Mouse (Mus musculus): ENCODE data around the gene F2. TPM values are rescaled to one million over a fixed set of nuclear protein-coding genes. Genes with fewer than 3 reads are reported as not detected.
A peak's percentile ranks its signal among the peaks of the same experiment; 100 is the strongest.
"Not testable (repeated sequence)": the region's sequence is repeated elsewhere in the genome, so short reads cannot be mapped to it uniquely, and the experiment has no call there.

Gene F2
- total RNA-seq, 2 experiments from 2014 or later = 0.18 TPM; not detected in 1

DNA sequence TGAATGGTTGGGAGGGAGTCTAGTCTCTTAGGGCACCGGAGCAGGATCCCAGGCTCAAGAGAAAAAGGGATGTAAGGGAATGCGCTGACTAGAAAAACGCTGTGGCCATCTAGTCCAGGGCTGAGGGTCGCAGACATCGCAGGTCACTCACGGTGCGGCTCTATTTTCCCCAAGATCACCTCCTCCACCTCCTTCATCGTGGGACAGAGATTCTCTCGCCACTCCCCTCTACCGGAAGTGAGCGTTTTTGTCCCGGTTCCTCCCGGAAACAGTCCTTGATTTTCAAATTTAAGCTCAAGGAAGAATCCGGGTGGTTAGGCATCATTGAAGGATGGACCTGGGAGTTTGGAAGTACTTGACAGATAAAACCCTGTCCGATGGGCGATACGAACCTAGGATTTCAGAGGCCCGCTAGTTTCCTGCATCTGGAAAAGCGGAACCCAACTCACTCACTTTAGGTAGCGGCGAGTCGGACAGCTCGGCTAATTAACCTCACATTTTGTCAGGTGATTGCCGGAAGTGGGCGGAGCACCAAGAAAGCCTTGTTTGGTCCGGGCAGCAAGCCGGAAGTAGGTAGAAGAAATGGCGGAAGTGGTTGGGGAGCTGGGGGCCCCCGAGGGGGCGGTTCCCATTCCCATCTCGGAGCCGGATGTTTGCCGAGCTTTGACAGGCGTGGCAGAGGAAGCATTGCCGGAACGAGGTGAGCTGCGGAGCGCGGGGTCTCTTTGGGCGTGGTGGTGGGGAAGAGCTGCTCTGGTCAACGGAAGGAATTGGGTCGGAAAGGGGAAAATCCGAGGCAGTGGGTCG, 13.5 kb upstream of the F2 start, which contains the start of the genes Zfp408 and Arhgap1:
Gene Zfp408, minus strand, starts transcription at position 239 of the 807 bp plus-strand sequence.
Gene Arhgap1, plus strand, starts transcription at position 308 of the 807 bp plus-strand sequence.
- intact Hi-C loops (cut with DNase I) = no loop called here
- peak; percentile 97 to 98 for DNase-seq (ENCODE audit: low spot score in 2 of 2)

DNA sequence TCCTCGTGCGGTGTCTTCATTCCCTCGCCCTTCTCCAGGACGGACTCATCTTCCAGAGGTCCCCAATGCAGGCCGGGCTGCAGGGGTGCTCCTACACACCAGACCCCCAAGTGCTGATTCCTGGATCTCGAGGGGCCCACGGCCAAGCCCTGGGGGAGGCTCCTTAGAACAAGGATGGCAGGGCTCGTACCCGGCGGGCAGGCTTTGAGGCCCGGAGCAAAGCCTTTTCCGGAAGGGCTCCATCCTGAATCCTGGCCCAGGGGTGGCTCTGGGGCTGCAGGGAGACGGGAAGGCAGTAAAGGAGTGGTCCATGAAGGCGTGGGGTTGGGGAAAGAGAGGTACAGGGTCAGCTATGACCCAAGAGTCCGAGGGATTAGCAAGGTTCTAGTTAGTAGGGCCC, 12.9 kb upstream of the F2 start:
- DNase-seq (ENCODE audit: low spot score in 2 of 2) = no peak
- intact Hi-C loops (cut with DNase I) = no loop called here

DNA sequence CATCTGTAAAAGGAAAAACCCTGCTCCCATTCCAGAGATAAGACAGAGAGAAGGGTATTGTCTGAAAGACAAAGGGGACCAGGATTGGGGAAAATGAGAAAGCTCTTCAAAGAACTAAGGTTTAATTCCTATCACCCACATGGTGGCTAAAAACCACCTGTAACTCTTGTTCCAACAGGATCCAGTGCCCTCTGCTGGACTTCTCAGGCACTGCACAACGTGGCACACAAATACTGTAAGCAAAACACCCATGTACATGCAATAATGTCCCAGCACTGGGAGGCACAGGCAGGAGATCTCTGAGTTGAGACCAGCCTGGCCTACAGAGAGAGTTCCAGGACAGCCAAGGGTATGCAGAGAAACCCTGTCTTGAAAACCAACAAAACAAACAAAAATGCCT, 10.5 kb upstream of the F2 start:
- intact Hi-C loops (cut with DNase I) = no loop called here
- peak; percentile 64 to 78 for DNase-seq (ENCODE audit: low spot score in 2 of 2)

DNA sequence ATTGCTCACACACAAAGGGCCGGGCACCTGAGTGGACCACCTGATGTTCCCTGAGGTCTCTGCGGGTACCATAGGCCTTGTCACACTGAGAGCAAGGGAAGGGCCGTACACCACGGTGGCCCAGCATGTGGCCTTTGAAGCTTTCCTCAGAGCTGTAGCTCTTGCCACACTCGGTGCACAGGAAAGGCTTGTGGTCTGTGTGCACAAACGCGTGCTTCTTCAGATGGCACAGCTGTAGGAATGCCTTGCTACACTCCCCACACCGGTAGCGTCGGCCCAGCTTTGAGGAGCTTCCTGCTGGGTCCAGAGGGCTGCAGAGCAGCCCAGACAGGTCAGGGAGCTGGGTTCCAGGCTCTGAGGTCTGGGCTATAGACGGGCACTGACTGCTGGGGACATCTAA, 9.6 kb upstream of the F2 start:
- no peak for DNase-seq (ENCODE audit: low spot score in 2 of 2)
- intact Hi-C loops (cut with DNase I) = no loop called here

DNA sequence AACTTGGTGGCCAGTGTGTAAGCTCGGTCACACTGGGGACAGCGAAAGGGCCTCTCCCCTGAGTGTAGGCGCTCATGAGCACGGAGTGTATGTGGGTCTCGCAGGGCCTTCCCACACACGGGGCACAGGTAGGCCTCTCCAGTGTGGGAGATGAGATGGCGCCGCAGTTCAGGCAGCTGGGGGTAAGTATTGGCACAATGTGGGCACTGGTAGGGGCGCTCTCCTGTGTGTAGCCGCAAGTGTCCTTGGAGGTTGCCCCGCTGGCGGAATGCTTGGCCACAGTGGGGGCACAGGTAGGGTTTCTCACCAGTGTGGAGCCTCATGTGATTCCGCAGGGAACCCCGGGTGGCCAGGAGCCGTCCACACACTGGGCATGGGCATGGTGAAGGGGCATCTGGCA, 9.1 kb upstream of the F2 start:
- intact Hi-C loops (cut with DNase I) = no loop called here
- no peak for DNase-seq (ENCODE audit: low spot score in 2 of 2)

DNA sequence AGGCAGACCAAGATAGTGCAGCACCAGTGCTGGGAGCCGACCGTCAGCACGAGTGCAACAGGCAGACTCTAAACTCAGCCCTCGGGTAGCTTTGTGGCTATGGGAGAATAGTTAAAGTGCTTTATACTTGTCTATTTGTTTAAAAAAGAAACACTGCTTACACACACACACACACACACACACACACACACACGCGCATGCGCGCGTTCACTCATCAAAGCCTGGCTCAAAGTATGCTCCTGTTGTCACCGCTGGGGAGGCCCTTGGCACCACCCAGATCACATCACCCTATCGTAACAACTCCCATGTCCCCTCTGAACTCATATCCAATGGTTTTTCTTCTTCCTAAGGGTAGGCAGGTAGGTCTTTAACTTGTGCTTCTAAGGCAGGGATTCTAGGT, 7.8 kb upstream of the F2 start:
- no peak for DNase-seq (ENCODE audit: low spot score in 2 of 2)
- intact Hi-C loops (cut with DNase I) = no loop called here

DNA sequence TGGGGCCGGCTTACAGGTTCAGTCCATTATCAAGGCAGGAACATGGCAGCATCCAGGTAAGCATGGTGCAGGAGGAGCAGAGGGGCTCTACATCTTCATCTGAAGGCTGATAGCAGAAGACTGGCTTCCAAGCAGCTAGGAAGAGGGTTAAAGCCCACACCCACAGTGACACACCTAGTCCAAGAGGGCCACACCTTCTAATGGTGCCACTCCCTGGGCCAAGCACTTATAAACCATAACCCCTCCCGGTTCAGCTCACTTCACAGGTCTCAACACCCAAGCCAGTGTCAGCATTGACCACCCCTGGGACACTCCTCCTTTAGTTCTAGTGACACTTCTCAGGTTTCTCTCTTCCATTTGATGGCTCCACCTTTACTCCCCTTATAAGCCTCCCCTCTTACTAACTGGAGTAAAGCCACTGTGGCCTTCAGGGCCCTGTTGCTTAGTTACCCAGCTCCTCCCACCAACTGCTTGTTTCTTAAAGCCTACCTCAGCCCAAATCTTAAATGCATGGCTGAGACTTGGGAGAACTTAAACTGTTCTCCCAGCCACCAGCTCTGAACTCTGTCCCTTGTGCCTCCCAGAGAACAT, 6.7 kb upstream of the F2 start:
- intact Hi-C loops (cut with DNase I) = no loop called here
- DNase-seq (ENCODE audit: low spot score in 2 of 2) = no peak

DNA sequence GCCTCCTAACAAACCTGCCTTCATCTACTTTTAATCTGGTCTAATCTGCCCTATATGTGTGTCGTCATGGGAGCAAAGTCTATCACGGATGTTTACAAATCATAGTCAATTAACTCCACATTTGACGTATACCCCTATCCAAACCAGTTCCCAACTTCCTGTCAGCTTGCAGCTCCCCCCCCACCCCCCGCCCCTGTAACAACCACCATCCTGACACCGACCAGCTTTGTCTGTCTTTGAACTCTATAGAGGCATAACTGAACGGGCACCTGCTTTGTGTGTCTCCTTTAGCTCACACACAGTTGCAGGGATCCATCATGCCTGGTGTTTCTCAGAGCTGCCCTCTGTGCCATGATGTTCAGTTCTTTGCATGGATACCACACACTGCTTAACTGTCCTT, 2.7 kb upstream of the F2 start:
- DNase-seq (ENCODE audit: low spot score in 2 of 2) = no peak
- intact Hi-C loops (cut with DNase I) = no loop called here

DNA sequence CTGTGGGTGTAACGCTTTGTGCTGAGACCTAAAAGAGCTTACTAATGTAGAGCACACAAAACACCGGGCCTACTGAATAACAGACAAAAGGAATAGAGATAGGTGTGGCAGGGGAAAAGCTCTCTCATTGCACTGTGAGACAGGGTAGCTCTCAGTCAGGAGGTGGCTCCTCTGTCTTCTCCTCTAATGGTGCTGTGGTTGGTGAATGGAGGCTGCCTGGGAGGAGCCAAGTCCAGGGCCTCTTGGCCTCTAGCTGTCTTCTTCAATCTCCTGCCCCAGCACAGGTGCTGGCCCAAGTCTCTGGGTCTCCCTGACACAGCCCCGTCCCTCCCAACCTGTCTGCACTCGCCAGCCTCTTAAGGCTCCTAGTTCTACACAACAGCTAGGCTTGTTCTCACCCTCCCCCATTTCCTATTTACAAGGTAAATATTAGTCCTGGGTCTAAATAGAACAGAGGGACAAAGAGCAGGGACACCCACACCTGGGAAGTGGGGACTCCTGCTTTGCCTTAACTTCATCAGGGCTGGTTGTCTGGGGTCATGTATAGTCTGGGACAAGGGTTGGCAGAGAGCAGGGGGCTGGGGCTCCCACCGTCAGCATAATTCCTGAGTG, 619 bp upstream of the F2 start:
- no peak for DNase-seq (ENCODE audit: low spot score in 2 of 2)
- intact Hi-C loops (cut with DNase I) = no loop called here

DNA sequence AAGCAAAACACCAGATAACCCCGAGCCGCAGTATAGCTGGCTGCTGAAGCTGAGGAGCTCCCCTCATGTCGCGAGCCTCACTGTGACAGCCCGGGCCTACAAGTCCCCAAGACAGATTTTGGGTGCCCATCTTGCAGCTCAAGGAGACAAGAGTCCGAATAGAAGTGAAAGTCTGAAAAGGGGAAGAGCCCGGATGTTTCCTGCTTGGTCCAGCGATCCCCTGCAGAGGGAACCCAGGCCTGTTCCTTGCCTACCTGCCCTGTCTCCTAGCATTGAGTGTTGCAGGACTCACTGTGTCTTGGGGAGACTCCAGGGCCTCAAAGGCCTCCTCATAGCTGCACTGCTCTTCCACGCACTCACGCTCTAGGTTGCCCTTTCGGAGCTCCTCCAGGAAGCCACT, 728 bp downstream of the F2 start:
- intact Hi-C loops (cut with DNase I) = no loop called here
- no peak for DNase-seq (ENCODE audit: low spot score in 2 of 2)

DNA sequence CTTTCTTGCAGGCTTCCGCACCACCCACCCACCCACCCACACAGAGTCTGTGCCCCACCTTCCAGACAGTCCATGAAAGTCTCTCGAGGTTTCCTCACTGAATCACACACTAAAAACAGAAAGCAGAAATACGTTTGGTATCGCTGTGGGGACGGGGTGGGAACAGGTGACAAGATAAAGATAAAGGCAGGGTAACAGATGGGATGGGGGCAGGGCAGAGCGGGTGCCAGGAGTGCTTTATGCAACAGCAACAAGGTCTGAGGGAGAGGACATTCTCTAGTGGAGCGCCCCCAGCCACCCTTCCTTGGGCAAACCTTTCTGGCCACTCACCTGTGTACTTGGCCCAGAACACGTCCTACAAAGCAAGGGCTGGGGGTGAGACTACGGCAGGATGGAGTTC, 1.4 kb downstream of the F2 start:
- peak in 1 of 2 experiments; percentile 45 for DNase-seq (ENCODE audit: low spot score in 2 of 2)

DNA sequence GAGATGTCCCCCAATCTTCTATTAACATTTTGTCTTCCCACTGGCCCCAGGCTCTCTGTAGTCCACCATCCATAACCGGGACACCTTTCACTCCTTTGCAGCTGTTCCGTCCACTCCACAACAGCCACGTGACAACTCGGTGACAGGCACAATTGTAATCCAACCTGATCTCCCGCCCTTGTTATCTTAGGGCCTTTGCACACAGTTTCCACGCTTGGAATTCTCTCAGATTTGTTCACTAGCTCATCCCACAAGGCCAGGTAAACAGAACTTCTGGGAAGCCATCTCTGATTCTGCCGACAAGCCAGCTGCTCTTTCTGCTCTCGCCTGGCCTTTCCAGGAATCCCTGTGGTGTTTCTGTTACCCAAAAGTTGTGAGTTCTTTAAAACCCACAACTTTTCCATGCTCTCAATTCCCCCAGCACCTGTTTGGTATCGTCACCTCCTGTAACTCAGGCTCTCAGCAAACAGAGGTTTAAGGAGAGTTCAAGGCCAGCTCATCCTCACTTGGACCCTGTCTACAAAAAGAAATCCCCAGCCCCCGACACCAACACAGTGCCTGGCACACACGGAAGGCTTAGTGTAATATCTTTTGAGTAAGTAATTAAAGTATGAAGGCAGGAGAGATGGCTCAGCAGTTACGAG, 2.8 kb downstream of the F2 start:
- intact Hi-C loops (cut with DNase I) = no loop called here
- DNase-seq (ENCODE audit: low spot score in 2 of 2) = no peak

More for the DNA sequence above, 1.4 kb downstream of the F2 start:
- intact Hi-C loops (cut with DNase I) = no loop called here

DNA sequence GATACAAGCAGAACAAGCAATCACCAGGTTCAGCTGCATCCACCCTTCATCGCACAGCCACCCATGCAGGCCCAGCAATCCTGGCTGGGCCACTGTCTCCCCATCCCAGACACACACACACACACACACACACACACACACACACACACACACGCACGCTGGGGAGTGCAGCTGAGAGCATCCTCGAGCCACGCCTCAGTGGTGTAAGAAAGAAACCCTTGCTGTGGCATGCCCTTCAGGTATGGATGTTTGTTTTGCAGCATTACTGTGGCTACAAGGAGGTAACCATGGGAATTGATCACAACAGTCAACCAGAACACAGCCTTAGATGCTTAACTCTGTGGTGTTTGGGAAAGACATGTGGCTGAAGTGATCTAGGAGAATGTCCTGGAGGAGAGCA, 3.9 kb downstream of the F2 start:
- intact Hi-C loops (cut with DNase I) = no loop called here
- DNase-seq (ENCODE audit: low spot score in 2 of 2) = no peak

DNA sequence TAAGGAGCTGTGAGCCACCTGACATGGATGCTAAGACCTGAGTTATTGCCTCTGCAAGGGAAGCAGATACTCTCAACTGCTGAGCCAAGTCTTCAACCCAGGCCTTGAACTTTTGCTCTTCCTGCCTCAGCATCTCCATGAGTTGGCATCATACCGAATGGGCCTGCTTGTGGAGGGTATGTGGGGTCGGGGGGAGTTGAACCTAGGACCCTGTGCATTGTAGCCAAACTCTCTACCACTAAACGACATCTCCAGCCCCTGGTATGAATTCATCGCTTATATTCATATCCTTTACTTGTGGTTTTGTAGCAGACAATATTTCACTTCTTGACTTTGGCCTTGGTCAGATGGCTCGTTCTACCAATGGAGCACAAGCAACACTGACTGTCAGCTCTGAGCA, 4.4 kb downstream of the F2 start:
- no peak for DNase-seq (ENCODE audit: low spot score in 2 of 2)
- intact Hi-C loops (cut with DNase I) = no loop called here

DNA sequence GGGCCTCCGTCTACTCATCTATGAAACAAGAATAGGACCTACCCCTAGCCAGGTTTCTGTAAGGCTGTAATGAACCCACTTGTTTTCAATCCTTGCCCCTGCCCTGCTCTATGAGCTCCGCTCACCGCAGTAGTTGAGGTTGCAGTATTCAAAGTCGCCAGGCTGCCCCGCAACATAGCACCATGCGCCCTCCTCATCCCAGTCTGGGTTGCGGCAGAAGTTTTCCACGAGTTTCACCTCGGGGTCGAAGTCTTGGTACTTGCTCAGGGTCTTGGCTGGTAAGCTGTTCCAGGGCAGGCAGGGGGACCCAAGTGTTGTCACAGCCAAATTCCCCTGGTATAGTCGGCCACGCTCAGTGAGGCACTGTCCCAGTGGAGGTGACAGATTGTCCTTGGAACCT, 5.8 kb downstream of the F2 start:
- DNase-seq (ENCODE audit: low spot score in 2 of 2) = no peak
- intact Hi-C loops (cut with DNase I) = no loop called here

DNA sequence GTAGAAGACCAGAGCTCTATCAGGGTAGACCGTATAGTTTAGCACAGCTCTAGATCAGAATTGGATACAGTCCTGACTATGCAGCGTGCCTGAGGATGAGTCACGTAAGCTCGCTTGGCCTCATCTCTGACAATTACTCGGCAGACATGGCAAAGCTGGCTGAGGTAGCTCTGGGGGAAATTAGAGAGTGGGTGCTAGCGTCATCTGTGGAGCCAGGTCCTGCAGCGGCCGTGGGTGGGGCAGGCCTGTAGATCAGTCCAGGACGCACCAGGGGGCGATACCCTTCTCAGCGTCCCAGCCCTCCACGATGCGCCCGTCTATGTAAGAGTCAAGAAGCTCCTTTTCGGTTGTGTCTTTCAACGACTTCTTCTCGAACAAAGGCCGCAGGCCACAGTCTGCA, 6.5 kb downstream of the F2 start:
- intact Hi-C loops (cut with DNase I) = no loop called here
- DNase-seq (ENCODE audit: low spot score in 2 of 2) = no peak

DNA sequence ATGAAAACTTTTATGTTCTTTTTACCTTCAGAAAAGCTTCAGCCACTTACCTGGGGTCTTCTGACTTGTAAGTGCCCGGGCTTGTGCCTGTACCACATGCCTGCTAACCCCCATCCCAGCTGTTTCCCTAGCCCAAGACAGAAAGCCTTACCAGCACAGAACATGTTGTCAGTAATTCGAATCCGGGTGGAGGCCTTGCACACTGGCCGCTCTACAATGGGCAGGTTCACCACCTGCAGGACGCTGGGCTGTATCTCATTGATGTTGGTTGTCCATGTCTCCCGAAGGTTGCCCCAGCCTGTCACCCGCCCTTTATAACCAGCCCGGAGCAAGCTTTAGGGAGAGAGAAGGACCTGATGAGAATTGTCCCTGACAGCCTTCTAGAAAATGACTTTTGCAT, 8.0 kb downstream of the F2 start:
- intact Hi-C loops (cut with DNase I) = no loop called here
- no peak for DNase-seq (ENCODE audit: low spot score in 2 of 2)

DNA sequence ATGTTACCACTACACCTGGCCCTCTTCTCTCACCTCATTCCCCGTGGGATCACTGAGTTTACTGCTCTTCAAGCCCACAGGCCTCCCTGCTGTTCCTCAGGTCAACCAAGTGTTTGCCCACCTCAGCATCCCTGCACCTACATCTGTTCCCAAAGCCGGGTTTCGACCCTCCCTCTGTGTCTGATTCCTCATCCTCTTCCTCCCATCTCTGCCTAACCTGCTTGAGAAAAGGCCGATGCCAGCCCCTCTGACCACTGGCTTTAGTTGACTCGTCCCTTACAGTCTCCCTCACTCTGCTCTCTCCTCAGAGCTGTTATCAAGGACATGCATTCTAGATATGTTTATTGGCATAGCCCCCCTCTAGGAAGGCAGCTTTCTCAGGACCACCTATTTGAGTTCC, 8.7 kb downstream of the F2 start:
- no peak for DNase-seq (ENCODE audit: low spot score in 2 of 2)
- intact Hi-C loops (cut with DNase I) = no loop called here

DNA sequence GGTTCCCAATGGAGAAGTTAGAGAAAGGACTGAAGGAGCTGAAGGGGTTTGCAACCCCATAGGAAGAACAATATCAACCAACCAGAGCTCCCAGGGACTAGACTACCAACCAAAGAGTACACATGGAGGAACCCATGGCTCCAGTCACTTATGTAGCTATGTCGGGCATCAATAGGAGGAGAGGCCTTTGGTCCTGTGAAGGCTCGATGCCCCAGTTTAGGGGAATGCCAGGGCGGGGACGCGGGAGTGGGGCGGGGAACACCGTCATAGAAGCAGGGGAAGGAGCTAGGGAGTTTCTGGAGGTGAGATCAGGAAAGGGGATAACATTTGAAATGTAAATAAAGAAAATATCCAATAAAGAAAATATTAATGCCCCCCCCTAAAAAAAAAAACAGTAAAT, 12.8 kb downstream of the F2 start:
- intact Hi-C loops (cut with DNase I); DNase-seq (ENCODE audit: low spot score in 2 of 2): not testable (repeated sequence)

DNA sequence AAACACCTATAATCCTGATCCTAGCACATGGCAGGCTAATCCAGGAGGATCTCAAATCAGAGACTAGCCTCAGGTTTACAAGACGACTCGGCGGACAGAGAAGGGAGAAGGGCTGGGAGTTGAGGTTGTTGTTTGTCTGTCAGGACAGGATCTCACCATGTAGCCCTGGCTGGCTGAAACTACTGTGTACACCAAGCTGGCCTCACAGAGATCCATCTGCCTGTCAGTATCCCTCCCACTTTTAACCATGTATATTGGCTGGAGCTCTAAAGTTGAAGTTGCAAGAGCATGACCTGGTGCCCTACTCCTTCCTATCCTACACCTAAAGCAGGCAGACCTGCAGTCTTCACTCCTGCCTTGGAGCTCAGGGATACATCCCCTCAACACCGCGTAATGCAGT, 13.9 kb downstream of the F2 start:
- DNase-seq (ENCODE audit: low spot score in 2 of 2) = no peak
- intact Hi-C loops (cut with DNase I) = no loop called here
